Mouse (Mus musculus): Measurements from ENCODE around the gene Gm28308.

GRCm38 (mm10) chr6:52227470-52228222, 14.5 kb upstream of the Gm28308 start:
- no peak for TF ChIP-seq CTCF (conservative IDR thresholded peaks at IDR 0.05; ENCODE audit: insufficient read depth, insufficient read length, low read depth, low read length)
- TF ChIP-seq POLR2A (IDR thresholded peaks at IDR 0.05; ENCODE audit: low read depth, low read length) = no peak

Data from kidney, adult 2 months (tissue).